Mouse (Mus musculus) monocyte, adult 2 months (primary cell): Measurements from ENCODE around the gene Dtd2.

Experiments used
- DNase-seq, 2 experiments: peaks; one replicate each; pipeline ENCODE4 v3.0.0; 2022; ENCODE audit warnings: low spot score in 2 of 2, low read depth in 1 of 2

Dtd2 gene

GRCm38 (mm10) chr12:51985826-51986225, 20.5 kb downstream of the Dtd2 start:
- DNase-seq: no peak

GRCm38 (mm10) chr12:51985163-51985748, 21.0 kb downstream of the Dtd2 start:
- no peak for DNase-seq

GRCm38 (mm10) chr12:51983625-51984024, 22.7 kb downstream of the Dtd2 start:
- DNase-seq: no peak

DNA sequence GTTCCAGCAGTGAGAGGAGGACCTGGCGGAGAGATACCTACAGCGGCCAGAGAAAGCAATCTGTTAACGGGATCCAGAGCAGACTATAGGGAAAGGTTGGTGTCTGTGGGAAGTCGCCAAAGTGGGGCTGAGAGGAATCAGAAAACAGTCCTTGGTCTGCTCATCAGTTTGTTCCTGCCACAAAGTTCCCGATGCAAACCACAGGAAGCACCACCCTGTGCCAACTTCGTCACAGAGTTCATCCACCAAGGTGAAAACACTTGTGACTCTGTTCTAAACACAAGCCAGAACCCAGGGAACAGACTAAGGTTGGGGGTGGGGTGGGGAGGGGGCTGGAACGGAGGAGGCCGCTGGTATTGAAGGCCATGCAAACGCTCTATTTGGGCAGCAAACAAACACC, 29.8 kb downstream of the Dtd2 start:
- DNase-seq: no peak

GRCm38 (mm10) chr12:51974381-51974780, 31.9 kb downstream of the Dtd2 start:
- no peak for DNase-seq

GRCm38 (mm10) chr12:51972269-51973065, 33.8 kb downstream of the Dtd2 start:
- DNase-seq: no peak

DNA sequence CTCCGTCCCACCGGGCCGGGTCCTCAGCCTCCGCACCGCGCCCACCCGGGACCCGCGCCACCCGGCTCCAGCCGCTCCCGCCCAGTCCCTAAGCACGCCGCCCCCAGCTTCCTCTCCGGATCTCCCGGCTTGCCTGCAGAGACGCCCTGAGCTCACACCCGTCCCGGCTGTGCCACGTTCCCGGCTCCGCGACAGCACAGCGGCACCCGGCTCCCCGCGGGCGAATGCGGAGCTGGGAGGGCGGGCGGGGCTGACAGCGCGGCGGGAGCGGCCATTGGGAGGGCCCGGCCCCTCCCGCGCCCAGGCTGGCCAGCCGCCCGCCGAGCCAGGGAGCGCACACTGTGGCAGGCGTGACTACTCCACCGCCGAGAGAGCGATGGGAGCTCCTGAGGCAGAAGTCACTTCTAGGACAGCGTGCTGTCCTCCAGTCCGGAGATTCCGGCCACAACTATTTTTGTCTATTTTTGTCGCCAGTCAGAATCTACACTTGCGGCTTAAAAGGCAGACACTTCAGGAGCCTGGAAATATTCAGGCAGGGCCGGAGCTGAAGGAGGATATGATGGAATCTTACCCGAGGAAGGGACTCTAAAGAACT, 35.1 kb downstream of the Dtd2 start, which contains the start of gene Heatr5a:
Heatr5a (minus strand) TSS at position 252 of the 595 bp plus-strand sequence.
- DNase-seq: peak; percentile 64 to 80

GRCm38 (mm10) chr12:51970352-51971069, 35.8 kb downstream of the Dtd2 start:
- no peak for DNase-seq

DNA sequence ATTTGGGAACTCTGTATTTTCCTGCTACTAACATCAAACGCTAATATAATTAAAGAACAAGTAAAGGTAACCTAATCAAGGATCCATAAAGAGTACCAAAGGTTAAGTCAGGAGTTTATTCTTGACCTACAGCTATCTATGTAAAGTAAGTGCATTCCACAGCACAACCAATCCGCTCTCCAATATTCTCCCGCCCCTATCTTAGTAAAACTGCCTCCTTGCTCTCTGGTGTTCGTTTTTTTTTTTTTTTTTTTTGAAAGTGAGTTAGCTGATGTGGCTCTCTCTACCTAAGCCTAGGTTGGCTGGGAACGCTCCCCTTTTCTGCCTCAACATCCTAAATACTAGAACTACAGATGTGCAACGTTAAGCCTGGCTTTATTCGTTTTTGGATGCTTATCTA, 36.4 kb downstream of the Dtd2 start:
- DNase-seq: no peak

GRCm38 (mm10) chr12:51969092-51969491, 37.2 kb downstream of the Dtd2 start:
- no peak for DNase-seq

GRCm38 (mm10) chr12:51967915-51968595, 38.2 kb downstream of the Dtd2 start:
- no peak for DNase-seq

DNA sequence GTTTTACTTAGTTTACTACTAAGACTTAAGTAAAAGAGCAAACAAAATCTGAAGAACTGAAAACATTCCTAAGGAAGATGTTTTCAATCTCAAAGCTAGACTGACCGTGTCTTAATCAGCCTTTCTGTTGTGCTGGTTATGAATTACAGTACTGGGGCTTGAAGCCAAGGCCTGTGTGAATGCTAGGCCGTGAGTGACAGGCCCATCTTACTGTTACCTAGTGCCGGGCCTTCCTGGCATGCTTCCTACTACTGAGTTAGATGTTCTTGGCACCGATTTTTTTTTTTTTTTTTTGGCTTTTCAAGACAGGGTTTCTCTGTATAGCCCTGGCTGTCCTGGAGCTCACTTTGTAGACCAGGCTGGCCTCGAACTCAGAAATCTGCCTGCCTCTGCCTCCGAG, 48.7 kb downstream of the Dtd2 start:
- no peak for DNase-seq

GRCm38 (mm10) chr12:51952309-51952708, 54.0 kb downstream of the Dtd2 start:
- no peak for DNase-seq

DNA sequence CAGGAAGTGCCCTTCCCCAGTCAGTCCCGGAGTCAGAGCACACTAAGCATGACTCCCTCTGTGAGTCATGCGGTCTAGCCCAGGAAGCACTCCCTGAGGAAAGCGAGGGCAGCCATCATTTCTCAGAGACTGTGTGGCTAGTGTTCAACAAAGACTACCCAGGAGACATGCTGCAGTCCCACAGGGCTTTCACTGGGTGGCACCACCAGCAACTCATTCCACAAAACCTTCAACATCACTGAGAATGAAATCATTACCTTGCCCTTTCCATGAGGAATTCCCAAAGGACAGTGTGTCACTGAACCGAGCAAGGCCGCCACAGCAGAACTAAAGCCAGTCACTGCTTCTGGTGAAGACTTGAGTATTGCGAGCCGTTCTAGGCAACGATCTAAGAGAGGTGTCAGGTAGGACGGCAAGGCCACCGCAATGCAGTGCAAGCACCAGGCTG, 58.8 kb downstream of the Dtd2 start:
- no peak for DNase-seq

DNA sequence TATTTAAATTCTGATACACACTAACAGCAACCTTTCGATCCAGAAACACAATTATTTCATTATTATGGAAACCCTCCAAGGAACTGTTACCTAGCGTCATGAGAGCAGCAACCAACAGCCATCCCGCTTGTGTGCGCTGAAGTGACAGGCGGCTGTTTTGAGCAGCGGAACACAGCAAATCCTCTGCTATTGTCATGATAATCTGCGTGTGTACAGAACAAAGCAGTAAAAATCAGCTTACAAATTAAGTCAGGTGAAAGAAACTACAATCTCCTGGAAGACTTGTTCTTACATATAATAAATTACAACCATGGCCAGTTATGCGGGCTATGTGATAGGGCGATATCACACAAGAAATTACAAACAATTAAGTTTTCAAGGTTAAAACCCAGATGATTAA, 61.0 kb downstream of the Dtd2 start:
- no peak for DNase-seq

- no peak for DNase-seq
Observed at GRCm38 (mm10) chr12:51939848-51940247, 66.5 kb downstream of the Dtd2 start.
